Mouse (Mus musculus): Measurements from ENCODE around the gene Slc25a54.

- TF ChIP-seq CTCF (IDR thresholded peaks at IDR 0.05; ENCODE audit: low read depth, low read length) = no peak
- no peak for TF ChIP-seq POLR2A (IDR thresholded peaks at IDR 0.05; ENCODE audit: insufficient read depth, low read length)
Observed at GRCm38 (mm10) chr3:109129768-109130167, 49.5 kb downstream of the Slc25a54 start.
